Mouse (Mus musculus): ENCODE results near the gene Xrcc5.

Gene Xrcc5

GRCm38 (mm10) chr1:72307317-72307798 lies at the start of gene Xrcc5:
Xrcc5 (plus strand) TSS chr1:72307421.
- DNase-seq, result peak; percentile 90

GRCm38 (mm10) chr1:72263099-72263498 lies 44.1 kb upstream of the Xrcc5 start:
- DNase-seq, result no peak

- DNase-seq, result no peak
Measured at GRCm38 (mm10) chr1:72278085-72278484, 29.1 kb upstream of the Xrcc5 start.

GRCm38 (mm10) chr1:72282604-72283003 lies 24.6 kb upstream of the Xrcc5 start:
- no peak for DNase-seq

- peak; percentile 93 for DNase-seq
Measured at GRCm38 (mm10) chr1:72283992-72284485, 23.2 kb upstream of the Xrcc5 start, which contains the start of the genes Pecr and Tmem169. Pecr (minus strand) TSS chr1:72284314. Tmem169 (plus strand) TSS chr1:72284369.

GRCm38 (mm10) chr1:72284539-72284938 lies 22.7 kb upstream of the Xrcc5 start:
- no peak for DNase-seq

- DNase-seq, result no peak
Measured at GRCm38 (mm10) chr1:72286904-72287303, 20.3 kb upstream of the Xrcc5 start.

- no peak for DNase-seq
Measured at GRCm38 (mm10) chr1:72287893-72288292, 19.3 kb upstream of the Xrcc5 start.

GRCm38 (mm10) chr1:72288527-72289150 lies 18.6 kb upstream of the Xrcc5 start:
- no peak for DNase-seq

- no peak for DNase-seq
Measured at GRCm38 (mm10) chr1:72290896-72291295, 16.3 kb upstream of the Xrcc5 start.

- DNase-seq, result no peak
Measured at GRCm38 (mm10) chr1:72291421-72291820, 15.8 kb upstream of the Xrcc5 start.

GRCm38 (mm10) chr1:72291925-72292324 lies 15.3 kb upstream of the Xrcc5 start:
- no peak for DNase-seq

- DNase-seq, result no peak
Measured at GRCm38 (mm10) chr1:72293869-72294663, 13.2 kb upstream of the Xrcc5 start.

GRCm38 (mm10) chr1:72295746-72296145 lies 11.5 kb upstream of the Xrcc5 start:
- DNase-seq, result no peak

GRCm38 (mm10) chr1:72301845-72302244 lies 5.4 kb upstream of the Xrcc5 start:
- DNase-seq, result no peak

- DNase-seq, result no peak
Measured at GRCm38 (mm10) chr1:72306241-72306640, 980 bp upstream of the Xrcc5 start.

- DNase-seq, result peak; percentile 34
Measured at GRCm38 (mm10) chr1:72306679-72307181, 491 bp upstream of the Xrcc5 start.

GRCm38 (mm10) chr1:72308919-72309318 lies 1.7 kb downstream of the Xrcc5 start:
- DNase-seq, result no peak

GRCm38 (mm10) chr1:72309744-72310424 lies 2.7 kb downstream of the Xrcc5 start:
- no peak for DNase-seq

GRCm38 (mm10) chr1:72312701-72313398 lies 5.6 kb downstream of the Xrcc5 start:
- DNase-seq, result no peak

- no peak for DNase-seq
Measured at GRCm38 (mm10) chr1:72313399-72314039, 6.3 kb downstream of the Xrcc5 start.

- no peak for DNase-seq
Measured at GRCm38 (mm10) chr1:72315447-72315846, 8.2 kb downstream of the Xrcc5 start.
